Mouse (Mus musculus): ENCODE results near the gene Trip6.

The Trip6 gene

DNA sequence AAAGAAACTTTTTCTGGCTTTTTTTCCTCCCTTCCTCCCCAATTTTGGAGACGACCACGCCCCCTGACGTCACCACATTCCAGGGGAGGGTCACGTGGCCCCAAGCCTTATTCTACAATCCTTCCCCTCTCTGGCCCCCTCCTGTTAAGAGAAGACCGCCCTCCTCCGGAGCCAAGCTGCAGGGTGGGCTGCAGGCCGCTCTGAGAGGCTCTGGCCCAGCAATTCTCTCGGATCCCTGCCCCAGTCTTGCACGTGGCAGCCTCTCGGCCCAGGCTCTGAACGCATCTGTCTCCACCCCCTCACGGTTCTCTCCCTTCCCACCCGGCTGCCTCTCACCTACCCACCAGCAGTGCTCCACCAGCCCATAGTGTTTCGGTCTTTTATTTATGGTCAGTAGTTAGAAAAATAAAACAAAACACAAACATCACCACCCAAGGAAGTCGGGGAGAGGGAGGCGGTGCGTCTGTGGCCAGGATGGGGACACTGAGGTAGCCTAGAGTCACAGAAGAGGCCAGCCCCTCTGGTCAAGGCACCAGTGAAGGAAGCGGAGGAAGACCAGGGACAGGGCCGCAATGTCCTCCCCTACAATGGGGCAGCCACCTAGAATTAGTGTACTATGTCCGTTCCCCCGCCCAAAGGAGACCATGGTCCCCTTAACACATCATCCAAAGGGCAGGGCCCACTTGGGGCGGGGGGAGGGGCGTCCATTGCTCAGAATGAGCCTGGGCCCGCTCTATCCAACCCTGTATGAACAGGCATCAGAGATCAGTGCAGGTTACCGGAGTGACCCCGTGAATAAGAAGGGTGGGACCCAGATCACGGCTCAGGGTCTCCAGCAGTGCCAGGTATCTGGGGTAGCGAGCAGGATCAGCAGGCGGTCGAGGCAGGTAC, at the start of gene Trip6:
TSS of gene Trip6 (minus strand) at position 212 of the 891 bp plus-strand sequence.
- peak; percentile 86 for DNase-seq (ENCODE audit: low read depth, low spot score)

DNA sequence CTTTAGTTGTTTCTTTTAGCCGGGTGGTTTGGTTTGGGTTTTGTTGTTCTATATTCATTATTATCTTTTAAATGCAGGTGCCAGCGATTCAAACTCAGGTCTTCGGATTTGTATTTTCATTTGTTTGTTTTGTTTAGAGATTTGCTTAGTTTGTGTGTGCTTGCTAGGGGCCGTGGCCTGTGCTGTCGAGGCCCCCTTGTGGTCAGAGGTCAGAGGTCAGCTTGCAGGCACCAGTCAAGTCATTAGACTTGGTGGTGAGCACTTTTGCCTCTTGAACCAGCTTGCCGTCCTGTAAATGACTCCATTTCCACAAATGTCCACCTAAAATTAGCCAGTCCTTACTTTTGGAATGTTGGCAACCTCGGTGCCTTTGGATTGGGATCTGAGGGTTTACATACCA, 44.2 kb upstream of the Trip6 start:
- peak; percentile 62 for DNase-seq (ENCODE audit: low read depth, low spot score)

GRCm38 (mm10) chr5:137354091-137354490, 39.9 kb upstream of the Trip6 start:
- DNase-seq (ENCODE audit: low read depth, low spot score) = no peak

DNA sequence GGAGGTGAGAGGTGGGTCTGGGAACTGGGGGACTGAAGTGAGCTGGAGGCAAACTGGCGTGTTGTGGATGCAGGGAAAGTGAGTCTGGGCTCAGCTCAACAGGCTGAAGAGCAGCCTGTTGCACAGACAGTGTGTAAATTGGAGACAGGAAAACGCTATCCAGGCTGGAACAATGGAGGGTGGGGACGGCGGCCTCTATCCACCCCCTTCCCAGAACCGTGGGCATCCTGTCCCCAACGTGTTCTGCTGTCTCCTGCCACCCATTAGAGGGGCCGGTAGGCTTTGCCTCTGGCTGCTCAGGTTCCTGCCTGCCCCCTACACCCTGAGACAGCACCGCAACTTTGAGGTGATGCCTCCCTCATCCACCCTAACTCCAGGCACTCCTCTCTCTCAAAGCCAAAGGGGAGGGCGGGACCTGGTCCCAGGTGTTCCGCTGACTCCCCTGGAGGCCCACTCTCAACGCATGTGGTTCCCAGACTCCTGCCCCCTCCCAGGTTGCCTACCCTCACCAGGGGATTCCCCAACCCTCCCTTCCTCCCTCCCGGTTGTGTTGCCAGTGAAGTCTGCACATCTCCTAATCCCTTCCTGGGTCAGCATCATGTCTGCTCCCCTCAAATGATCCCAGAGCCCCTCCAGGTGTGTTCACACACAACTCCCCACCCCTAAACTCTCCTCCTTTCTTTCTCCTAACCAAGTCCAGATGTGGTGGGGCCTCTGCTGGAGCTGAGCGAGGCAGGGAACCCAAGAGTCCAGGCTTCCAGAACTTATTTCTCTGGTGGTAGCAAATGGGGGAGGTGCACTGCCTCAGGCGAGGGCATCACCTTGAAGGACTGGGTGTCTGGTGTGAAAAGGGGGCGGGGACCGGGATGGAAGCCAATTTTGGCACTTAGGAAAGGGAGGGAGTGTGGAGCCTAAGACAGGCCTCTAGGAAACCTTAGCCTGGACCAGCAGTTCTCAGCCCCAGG, 38.1 kb upstream of the Trip6 start:
- peak; percentile 91 for DNase-seq (ENCODE audit: low read depth, low spot score)

- no peak for DNase-seq (ENCODE audit: low read depth, low spot score)
These were observed 37.2 kb upstream of the Trip6 start for GRCm38 (mm10) chr5:137351394-137351793.

GRCm38 (mm10) chr5:137351058-137351380, 36.8 kb upstream of the Trip6 start:
- no peak for DNase-seq (ENCODE audit: low read depth, low spot score)

GRCm38 (mm10) chr5:137350205-137351057, 36.2 kb upstream of the Trip6 start:
- DNase-seq (ENCODE audit: low read depth, low spot score) = no peak

DNA sequence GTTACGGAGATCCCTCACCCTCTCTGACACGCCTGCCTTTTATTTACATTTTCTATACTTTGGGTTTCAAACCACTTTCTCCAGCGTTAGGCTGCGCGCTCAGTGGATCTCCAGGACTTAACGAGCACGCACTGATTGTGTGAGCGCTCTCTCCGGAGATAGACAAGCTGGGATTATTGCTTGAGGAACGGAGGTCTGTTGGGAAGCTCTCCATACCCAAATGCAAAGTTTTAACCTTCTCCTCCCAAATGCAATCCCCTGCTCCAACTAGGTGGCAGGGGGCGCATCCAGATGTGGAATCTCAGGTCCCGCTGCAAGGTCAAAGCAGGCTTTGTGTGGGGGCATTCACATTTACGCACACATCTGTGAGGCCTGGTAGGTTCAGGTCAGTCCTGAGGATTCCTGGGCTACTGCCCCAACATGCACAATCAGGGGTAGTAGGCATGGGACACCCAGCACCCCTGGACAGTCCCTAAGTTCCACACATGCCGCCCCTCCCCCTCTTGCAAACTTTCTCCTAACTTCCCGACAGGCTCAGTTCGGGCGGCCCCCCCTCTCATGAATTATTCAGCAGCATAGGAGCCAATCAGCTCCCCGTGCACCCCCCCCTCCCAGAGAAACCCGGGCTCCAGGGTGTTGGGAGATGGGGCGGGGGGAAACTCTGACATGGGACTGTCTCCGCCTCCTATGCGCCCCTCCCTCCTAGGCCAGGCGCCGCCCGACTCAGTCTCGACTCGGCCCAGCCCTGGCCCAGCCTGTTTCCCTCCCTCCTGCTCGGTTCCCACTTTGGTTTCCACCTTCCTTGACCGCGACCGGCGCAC, 35.4 kb upstream of the Trip6 start, which contains the start of gene Ephb4:
TSS of gene Ephb4 (plus strand) at position 726 of the 821 bp plus-strand sequence.
- peak; percentile 97 for DNase-seq (ENCODE audit: low read depth, low spot score)

- peak; percentile 42 for DNase-seq (ENCODE audit: low read depth, low spot score)
These were observed 34.5 kb upstream of the Trip6 start for GRCm38 (mm10) chr5:137348482-137349383.

GRCm38 (mm10) chr5:137347856-137348255, 33.7 kb upstream of the Trip6 start:
- DNase-seq (ENCODE audit: low read depth, low spot score) = no peak

GRCm38 (mm10) chr5:137346983-137347382, 32.8 kb upstream of the Trip6 start:
- no peak for DNase-seq (ENCODE audit: low read depth, low spot score)

DNA sequence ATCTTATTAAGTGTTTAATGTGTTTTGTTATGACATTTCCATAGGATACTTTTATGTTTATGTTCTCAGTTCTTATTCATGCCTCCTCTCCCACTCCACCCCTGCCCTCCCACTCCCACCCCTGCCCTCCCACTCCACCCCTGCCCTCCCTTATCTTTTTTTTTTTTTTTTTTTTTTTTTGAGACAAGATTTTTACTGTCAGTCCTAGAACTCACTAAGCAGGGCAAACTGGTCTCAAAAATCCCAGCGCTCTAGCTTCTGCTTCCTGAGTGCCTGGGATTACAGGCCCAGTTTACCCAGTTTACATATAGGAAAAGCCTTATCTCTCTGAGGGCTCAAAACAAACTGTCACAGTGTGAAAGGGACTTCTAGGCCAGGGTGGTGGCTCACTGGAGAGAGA, 32.2 kb upstream of the Trip6 start:
- DNase-seq (ENCODE audit: low read depth, low spot score) = no peak

GRCm38 (mm10) chr5:137345821-137346220, 31.6 kb upstream of the Trip6 start:
- no peak for DNase-seq (ENCODE audit: low read depth, low spot score)

DNA sequence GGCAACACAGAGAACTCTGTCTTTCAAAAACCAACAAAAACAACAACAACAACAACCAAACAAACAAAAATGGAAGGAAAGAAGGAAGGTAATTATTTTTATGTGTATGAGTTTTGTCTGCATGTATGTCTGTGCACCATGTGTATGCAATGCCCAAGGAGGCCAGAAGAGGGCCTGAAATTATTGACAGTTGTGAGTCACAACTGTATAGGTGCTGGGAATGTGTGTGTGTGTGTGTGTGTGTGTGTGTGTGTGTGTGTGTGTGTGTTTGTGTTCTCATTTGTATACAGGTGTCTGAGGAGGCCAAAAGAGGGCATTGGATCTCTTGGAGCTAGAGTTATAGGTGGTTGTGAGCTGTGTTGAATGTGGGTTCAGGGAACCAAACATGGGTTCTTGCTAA, 29.7 kb upstream of the Trip6 start:
- no peak for DNase-seq (ENCODE audit: low read depth, low spot score)

GRCm38 (mm10) chr5:137343412-137343811, 29.2 kb upstream of the Trip6 start:
- no peak for DNase-seq (ENCODE audit: low read depth, low spot score)

DNA sequence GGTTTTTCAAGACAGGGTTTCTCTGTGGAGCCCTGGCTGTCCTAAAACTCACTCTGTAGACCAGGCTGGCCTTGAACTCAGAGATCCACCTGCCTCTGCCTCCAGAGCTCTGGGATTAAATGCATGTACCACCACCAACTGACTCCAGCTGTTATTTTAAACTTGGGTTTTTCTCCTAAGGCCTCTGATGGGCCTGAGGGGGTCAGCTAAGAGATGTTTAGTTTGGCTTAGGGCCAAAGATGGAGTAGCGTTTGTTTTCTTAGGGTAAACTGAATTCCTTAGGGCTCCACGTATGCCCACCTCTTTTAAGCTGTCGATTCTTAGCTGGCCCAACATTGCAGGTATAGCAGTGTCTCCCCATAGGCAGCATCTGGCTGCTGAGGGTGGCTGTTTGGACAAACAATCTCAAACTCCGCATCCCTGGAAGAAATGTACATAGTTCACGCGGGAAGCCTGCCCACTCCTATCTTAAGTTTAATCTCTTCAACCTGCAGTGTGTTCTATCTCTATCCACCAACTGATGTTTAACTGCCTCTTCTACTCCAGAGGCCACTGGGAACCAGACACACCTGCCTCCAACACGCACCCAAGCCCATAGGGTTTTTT, 28.3 kb upstream of the Trip6 start:
- DNase-seq (ENCODE audit: low read depth, low spot score) = no peak

DNA sequence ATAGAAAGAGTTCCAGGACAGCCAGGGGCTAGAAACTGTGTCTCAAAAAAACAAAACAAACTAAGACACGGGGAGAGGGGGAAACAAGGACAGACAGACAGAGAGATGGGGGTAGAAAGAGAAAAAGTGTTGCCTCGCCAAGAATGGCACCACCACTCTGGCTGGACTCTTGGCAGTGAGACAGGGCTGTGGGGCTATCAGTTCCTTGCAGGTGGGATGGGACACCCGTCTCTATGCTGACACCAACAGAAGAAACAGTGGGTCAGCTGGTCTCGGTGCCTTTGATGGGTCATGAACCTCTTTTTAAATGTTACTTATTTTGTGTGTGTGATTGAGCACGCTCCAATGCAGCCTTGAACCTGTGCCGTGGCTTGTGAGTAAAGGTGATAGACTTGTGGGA, 26.0 kb upstream of the Trip6 start:
- no peak for DNase-seq (ENCODE audit: low read depth, low spot score)

DNA sequence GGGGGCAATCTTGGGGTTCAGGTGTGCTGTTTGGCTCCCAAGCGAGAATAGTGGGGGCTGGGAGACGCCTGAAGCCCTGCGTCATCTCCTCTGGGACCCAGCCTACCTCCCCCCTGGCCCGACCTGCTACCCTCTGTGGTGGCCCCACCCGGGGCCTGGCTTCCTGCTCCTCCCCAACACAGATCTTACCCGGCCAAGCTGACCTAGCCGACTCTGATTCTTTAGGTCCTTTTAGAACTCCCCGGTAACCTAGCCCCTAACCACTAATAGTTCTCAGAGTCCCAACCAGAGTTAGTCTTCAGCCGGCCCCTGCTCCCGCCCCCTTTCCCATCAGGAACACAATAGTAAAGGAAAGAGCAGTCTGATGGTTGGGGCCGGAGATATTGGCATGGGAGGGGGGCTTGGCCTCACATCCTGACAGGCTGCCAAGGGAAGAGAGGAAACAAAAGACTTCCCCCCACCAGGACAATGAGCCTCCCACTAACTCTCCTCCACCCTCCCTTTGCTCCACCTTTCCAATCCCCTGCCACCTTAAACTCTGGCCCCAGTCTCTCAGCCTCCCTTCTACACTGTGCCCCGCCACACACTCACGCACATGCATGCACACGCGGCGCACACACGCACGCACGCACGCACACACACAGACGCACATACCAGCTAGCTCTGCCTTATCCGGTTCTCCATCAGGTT, 25.2 kb upstream of the Trip6 start:
- DNase-seq (ENCODE audit: low read depth, low spot score) = peak; percentile 81

Data from ES-CJ7 (cell line).